Mouse (Mus musculus) cerebellum, postnatal 36 days (tissue): ENCODE data around the gene Ccdc17.

Source experiments
- DNase-seq, 2 experiments: peaks; one replicate each; pipeline ENCODE4 v3.0.0; 2021 to 2022; ENCODE audit warnings: mixed read lengths in 2 of 2

Gene Ccdc17

GRCm38 (mm10) chr4:116645624-116646023 is 49.2 kb downstream of the Ccdc17 start:
- DNase-seq, result no peak

GRCm38 (mm10) chr4:116649411-116649810 is 53.0 kb downstream of the Ccdc17 start:
- DNase-seq, result no peak
